Mouse (Mus musculus) T-helper 2 cell (primary cell): ENCODE results near the gene Ifi206.
"Not testable (repeated sequence)": the region's sequence is repeated elsewhere in the genome, so short reads cannot be mapped to it uniquely, and the experiment has no call there.

ENCODE experiments used
- in situ Hi-C: fragments of 300-600 bp; cut with MboI, MseI; formaldehyde crosslinking; loops from one replicate; pipeline ENCODE4 v1.15.1; 2025; ENCODE audit warnings: high pct_unique_total_duplicates

Ifi206 gene

GRCm38 (mm10) chr1:173490812-173491480 is at the start of gene Ifi206:
Gene Ifi206, minus strand, starts transcription at chr1:173491041.
- in situ Hi-C loops, result not testable (repeated sequence)

- in situ Hi-C loops, result not testable (repeated sequence)
Measured at GRCm38 (mm10) chr1:173535791-173536190, 45.0 kb upstream of the Ifi206 start, which contains the start of gene Ifi214. Gene Ifi214, minus strand, starts transcription at chr1:173535957.

GRCm38 (mm10) chr1:173521452-173521851 is 30.6 kb upstream of the Ifi206 start:
- in situ Hi-C loops, result no loop called here

- in situ Hi-C loops, result not testable (repeated sequence)
Measured at GRCm38 (mm10) chr1:173510595-173510994, 19.8 kb upstream of the Ifi206 start.

- in situ Hi-C loops, result not testable (repeated sequence)
Measured at GRCm38 (mm10) chr1:173491483-173491882, 642 bp upstream of the Ifi206 start.

GRCm38 (mm10) chr1:173481182-173481574 is 9.7 kb downstream of the Ifi206 start:
- in situ Hi-C loops, result not testable (repeated sequence)

- in situ Hi-C loops, result not testable (repeated sequence)
Measured at GRCm38 (mm10) chr1:173480399-173481181, 10.3 kb downstream of the Ifi206 start.

- in situ Hi-C loops, result no loop called here
Measured at GRCm38 (mm10) chr1:173456761-173457160, 34.1 kb downstream of the Ifi206 start.

GRCm38 (mm10) chr1:173456139-173456754 is 34.6 kb downstream of the Ifi206 start:
- in situ Hi-C loops, result no loop called here

GRCm38 (mm10) chr1:173451665-173452064 is 39.2 kb downstream of the Ifi206 start:
- in situ Hi-C loops, result no loop called here

- in situ Hi-C loops, result no loop called here
Measured at GRCm38 (mm10) chr1:173450621-173451020, 40.2 kb downstream of the Ifi206 start.

GRCm38 (mm10) chr1:173447067-173447466 is 43.8 kb downstream of the Ifi206 start:
- in situ Hi-C loops, result no loop called here

GRCm38 (mm10) chr1:173443061-173443460 is 47.8 kb downstream of the Ifi206 start:
- in situ Hi-C loops, result no loop called here

- in situ Hi-C loops, result no loop called here
Measured at GRCm38 (mm10) chr1:173441210-173441609, 49.6 kb downstream of the Ifi206 start.

GRCm38 (mm10) chr1:173440681-173441080 is 50.2 kb downstream of the Ifi206 start:
- in situ Hi-C loops, result no loop called here

- in situ Hi-C loops, result no loop called here
Measured at GRCm38 (mm10) chr1:173437161-173437953, 53.5 kb downstream of the Ifi206 start.

- in situ Hi-C loops, result no loop called here
Measured at GRCm38 (mm10) chr1:173432411-173432810, 58.4 kb downstream of the Ifi206 start.

GRCm38 (mm10) chr1:173429995-173430699 is 60.7 kb downstream of the Ifi206 start:
- in situ Hi-C loops, result no loop called here

- in situ Hi-C loops, result no loop called here
Measured at GRCm38 (mm10) chr1:173427385-173427784, 63.5 kb downstream of the Ifi206 start.

- in situ Hi-C loops, result no loop called here
Measured at GRCm38 (mm10) chr1:173426345-173426744, 64.5 kb downstream of the Ifi206 start.

GRCm38 (mm10) chr1:173420374-173420773 is 70.5 kb downstream of the Ifi206 start:
- in situ Hi-C loops, result no loop called here
